Mouse (Mus musculus) forebrain, embryonic 12.5 days (tissue): Measurements from ENCODE around the gene Agbl4. TPM values are rescaled to one million over a fixed set of nuclear protein-coding genes. Genes with fewer than 3 reads are reported as not detected.

Source experiments
- ATAC-seq: fragments of 200-750 bp; cut with Nextera tagmentation; 2 replicates; pipeline ENCODE4 v1.8.0; 2017; ENCODE audit warnings: moderate TSS enrichment; ENCODE audit not compliant: low FRiP score
- H3K27ac ChIP-seq: fragments of 300-500 bp; sonication (generic); 2 replicates; pipeline ENCODE4 v1.5.1; 2016; ENCODE audit warnings: mild to moderate bottlenecking
- H3K27me3 ChIP-seq: fragments of 300-500 bp; sonication (generic); 2 replicates; pipeline ENCODE4 v1.6.1; 2016; ENCODE audit warnings: mild to moderate bottlenecking
- H3K36me3 ChIP-seq: fragments of 300-500 bp; sonication (generic); replicated peaks from 2 replicates; pipeline ENCODE4 v1.6.1; 2016; ENCODE audit warnings: mild to moderate bottlenecking
- H3K4me1 ChIP-seq: fragments of 300-500 bp; sonication (generic); 2 replicates; pipeline ENCODE4 v1.6.1; 2016
- H3K4me2 ChIP-seq: fragments of 300-500 bp; sonication (generic); 2 replicates; pipeline ENCODE4 v1.6.1; 2016; ENCODE audit warnings: mild to moderate bottlenecking, moderate library complexity
- H3K4me3 ChIP-seq: fragments of 300-500 bp; sonication (generic); replicated peaks from 2 replicates; pipeline ENCODE4 v1.5.1; 2016; ENCODE audit warnings: mild to moderate bottlenecking
- H3K9ac ChIP-seq: fragments of 300-500 bp; sonication (generic); 2 replicates; pipeline ENCODE4 v1.6.1; 2016; ENCODE audit warnings: mild to moderate bottlenecking
- H3K9me3 ChIP-seq: fragments of 300-500 bp; sonication (generic); 2 replicates; pipeline ENCODE4 v1.6.1; 2016
- WGBS: fragments of 180-500 bp; shearing (Covaris S2); methylation state at CpG from one replicate; pipeline ENCODE4 v1.1.7; 2016; 5-methylcytosine and 5-hydroxymethylcytosine counted together
- polyA plus RNA-seq: library from polyadenylated mRNA; unstranded; fragments of >200 nt; fragmentation: Nextera tagmentation; extraction: Ambion mirVana; gene quantifications from 2 replicates; pipeline ENCODE4 v1.2.1, GENCODE M21; 2016

Gene Agbl4
- polyA plus RNA-seq, 1 experiment from 2014 or later = 1.9 TPM

GRCm38 (mm10) chr4:111444616-111445160 lies 1047.2 kb downstream of the Agbl4 start:
- peaks cover 43% of the 10 kb centered on the region for H3K27me3 ChIP-seq
- peak overlapping the region; percentile 59 for H3K27ac ChIP-seq
- H3K9me3 ChIP-seq = no peaks in the 10 kb centered on the region
- WGBS = 0% methylated on average over 1 of the region's 1 CpGs
- no peak overlapping the region for H3K4me2 ChIP-seq
- H3K4me3 ChIP-seq = no peak overlapping the region
- ATAC-seq = peak; percentile 50
- no peak overlapping the region for H3K9ac ChIP-seq
- peaks cover 30% of the 10 kb centered on the region for H3K4me1 ChIP-seq
- H3K36me3 ChIP-seq = peaks cover 11% of the 10 kb centered on the region

DNA sequence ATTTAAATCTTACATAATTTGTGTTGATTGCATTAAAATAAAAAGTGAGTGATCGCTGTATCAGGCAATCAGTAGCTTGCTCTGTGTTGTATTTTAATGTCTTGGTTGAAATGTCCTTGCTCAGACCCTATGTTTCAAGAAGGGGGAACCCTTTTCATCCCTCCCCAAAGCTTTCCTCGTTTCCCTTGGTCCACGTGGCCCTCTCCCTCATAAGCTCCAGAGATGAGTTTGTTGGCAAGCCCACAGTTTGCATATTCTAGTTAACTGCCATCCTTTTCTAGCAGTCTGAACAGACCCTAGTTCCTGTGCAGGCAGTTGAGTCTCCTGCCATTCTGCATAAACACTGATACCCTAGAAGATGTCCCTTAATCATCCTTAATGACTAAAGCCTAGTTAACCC lies 1050.5 kb downstream of the Agbl4 start:
- WGBS = 90% methylated on average over 3 of the region's 3 CpGs

GRCm38 (mm10) chr4:111448586-111448985 lies 1051.1 kb downstream of the Agbl4 start:
- H3K4me3 ChIP-seq = no peak overlapping the region
- peaks cover 16% of the 10 kb centered on the region for H3K4me1 ChIP-seq
- no peak for ATAC-seq
- H3K36me3 ChIP-seq = peaks cover 21% of the 10 kb centered on the region
- H3K9me3 ChIP-seq = no peaks in the 10 kb centered on the region
- H3K9ac ChIP-seq = no peak overlapping the region
- H3K27me3 ChIP-seq = peaks cover 19% of the 10 kb centered on the region
- over 99% methylated on average over 4 of the region's 4 CpGs for WGBS
- H3K27ac ChIP-seq = no peak overlapping the region
- no peak overlapping the region for H3K4me2 ChIP-seq

More for the DNA sequence above, 1050.5 kb downstream of the Agbl4 start:
- Histone ChIP-seq H3K4me2 (no peak overlapping the region), H3K36me3 (peaks cover 21% of the 10 kb centered on the region), H3K4me3 (no peak overlapping the region), H3K27me3 (peaks cover 23% of the 10 kb centered on the region), H3K9me3 (no peaks in the 10 kb centered on the region), H3K27ac (no peak overlapping the region), H3K9ac (no peak overlapping the region), H3K4me1 (peaks cover 22% of the 10 kb centered on the region)
- no peak for ATAC-seq

DNA sequence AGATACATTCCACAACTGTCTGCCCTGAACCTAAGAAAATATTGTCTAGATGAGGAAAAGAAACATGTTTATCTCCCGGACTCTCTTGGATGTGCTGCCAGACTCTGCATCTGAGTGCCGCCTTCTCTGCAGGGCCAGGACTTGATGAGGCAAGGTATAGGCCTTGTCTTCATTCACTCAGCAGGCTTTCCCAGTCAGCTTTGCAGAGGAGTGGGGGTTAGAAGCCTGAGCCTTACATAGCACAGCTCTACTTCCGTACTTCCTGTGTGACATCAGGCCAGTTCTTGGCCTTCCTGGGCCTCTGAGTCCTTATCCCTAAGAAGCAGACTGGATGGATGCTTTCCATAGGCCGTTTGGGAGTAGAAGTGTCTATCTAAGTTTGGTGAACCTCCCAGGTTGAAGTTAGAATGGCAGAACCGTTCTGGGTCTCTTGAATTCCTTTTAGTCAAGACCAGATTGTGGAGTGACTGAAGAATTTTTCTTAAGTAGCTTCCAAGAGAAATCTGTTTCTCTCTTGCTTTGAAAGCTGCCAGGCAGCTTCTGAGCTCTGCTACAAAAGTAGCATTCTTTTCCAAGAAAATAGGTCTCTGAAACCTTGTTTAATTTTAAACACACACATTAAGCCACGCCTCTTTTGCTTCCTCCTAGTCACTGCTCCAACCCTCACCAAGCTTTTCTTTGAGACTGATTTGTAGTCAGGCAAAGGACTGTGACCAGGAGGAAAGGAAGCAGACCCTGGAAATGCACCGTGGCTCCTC lies 1052.2 kb downstream of the Agbl4 start:
- peaks cover 19% of the 10 kb centered on the region for H3K27me3 ChIP-seq
- H3K4me1 ChIP-seq = peaks cover 5% of the 10 kb centered on the region
- no peaks in the 10 kb centered on the region for H3K9me3 ChIP-seq
- peaks cover 30% of the 10 kb centered on the region for H3K36me3 ChIP-seq
- no peak for ATAC-seq
- no peak overlapping the region for H3K4me2 ChIP-seq
- no peak overlapping the region for H3K9ac ChIP-seq
- H3K4me3 ChIP-seq = no peak overlapping the region
- 72% methylated on average over 7 of the region's 7 CpGs for WGBS
- H3K27ac ChIP-seq = no peak overlapping the region

GRCm38 (mm10) chr4:111451283-111451918 lies 1053.9 kb downstream of the Agbl4 start:
- Histone ChIP-seq H3K36me3 (peaks cover 43% of the 10 kb centered on the region), H3K4me3 (no peak overlapping the region), H3K27ac (no peak overlapping the region), H3K9ac (no peak overlapping the region), H3K4me2 (no peak overlapping the region), H3K4me1 (0 out of 2 replicates have a peak, but pooled peaks cover 2% of the 10 kb centered on the region), H3K27me3 (peaks cover 10% of the 10 kb centered on the region), H3K9me3 (no peaks in the 10 kb centered on the region)
- WGBS = 85% methylated on average over 7 of the region's 7 CpGs
- ATAC-seq = no peak

DNA sequence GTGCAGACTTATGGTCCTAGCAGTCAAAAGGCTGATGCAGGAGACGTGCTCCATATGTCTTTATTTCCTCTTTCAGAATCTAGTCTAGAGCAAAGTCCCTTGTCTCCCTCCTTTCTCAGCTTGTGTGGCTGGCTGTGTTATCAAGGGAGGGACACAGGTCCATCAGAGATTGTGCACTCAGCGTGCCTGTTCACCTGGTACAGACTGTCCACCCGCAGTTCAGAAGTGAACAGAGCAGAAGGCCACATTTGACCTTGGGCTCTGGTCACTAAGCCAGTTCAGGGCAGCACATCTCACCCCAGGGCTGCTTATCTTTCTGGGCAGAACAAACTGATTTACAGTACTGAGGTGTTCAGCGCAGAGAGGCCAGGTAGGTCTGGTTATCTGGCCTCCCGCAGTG lies 1054.7 kb downstream of the Agbl4 start:
- Histone ChIP-seq H3K36me3 (peaks cover 51% of the 10 kb centered on the region), H3K27me3 (0 out of 2 replicates have a peak, but pooled peaks cover 2% of the 10 kb centered on the region), H3K9ac (no peak overlapping the region), H3K4me2 (no peak overlapping the region), H3K9me3 (no peaks in the 10 kb centered on the region), H3K4me1 (0 out of 2 replicates have a peak, but pooled peaks cover 3% of the 10 kb centered on the region), H3K27ac (no peak overlapping the region), H3K4me3 (no peak overlapping the region)
- WGBS = 93% methylated on average over 5 of the region's 5 CpGs
- no peak for ATAC-seq

- 76% methylated on average over 3 of the region's 3 CpGs for WGBS
- H3K4me3 ChIP-seq = no peak overlapping the region
- 0 out of 2 replicates have a peak, but pooled peaks cover 3% of the 10 kb centered on the region for H3K4me1 ChIP-seq
- no peaks in the 10 kb centered on the region for H3K27me3 ChIP-seq
- H3K9ac ChIP-seq = no peak overlapping the region
- H3K36me3 ChIP-seq = peaks cover 55% of the 10 kb centered on the region
- no peak for ATAC-seq
- no peaks in the 10 kb centered on the region for H3K9me3 ChIP-seq
- no peak overlapping the region for H3K27ac ChIP-seq
- H3K4me2 ChIP-seq = no peak overlapping the region
Measured at GRCm38 (mm10) chr4:111453275-111453674, 1055.8 kb downstream of the Agbl4 start.

DNA sequence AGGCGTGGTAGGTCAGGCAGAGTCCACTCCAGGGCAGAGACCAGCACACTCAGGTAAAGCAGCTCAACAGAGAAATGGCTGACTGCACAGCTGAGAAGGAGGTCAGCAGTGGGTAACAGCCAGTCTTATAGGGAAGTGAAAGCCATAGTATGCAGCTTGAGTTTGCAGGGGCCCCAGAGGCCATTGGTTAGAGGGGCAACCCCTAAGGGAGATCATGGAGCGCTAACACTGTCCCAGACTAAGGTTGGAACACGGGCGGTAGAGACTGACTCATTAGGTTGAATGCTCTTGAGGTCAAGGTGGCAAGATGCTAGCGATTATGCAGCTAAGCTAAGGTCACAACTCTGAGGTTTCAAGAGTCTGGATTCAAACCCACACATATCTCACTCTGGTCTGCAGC lies 1058.2 kb downstream of the Agbl4 start:
- 0 out of 2 replicates have a peak, but pooled peaks have one; percentile 17 for ATAC-seq
- Histone ChIP-seq H3K27me3 (no peaks in the 10 kb centered on the region), H3K9ac (no peak overlapping the region), H3K36me3 (peaks cover 59% of the 10 kb centered on the region), H3K4me3 (no peak overlapping the region), H3K4me1 (0 out of 2 replicates have a peak, but pooled peaks cover 3% of the 10 kb centered on the region), H3K9me3 (no peaks in the 10 kb centered on the region), H3K27ac (no peak overlapping the region), H3K4me2 (no peak overlapping the region)
- WGBS = 92% methylated on average over 5 of the region's 5 CpGs

- WGBS = 67% methylated on average over 5 of the region's 5 CpGs
- H3K27ac ChIP-seq = no peak overlapping the region
- no peaks in the 10 kb centered on the region for H3K9me3 ChIP-seq
- no peak overlapping the region for H3K9ac ChIP-seq
- H3K4me2 ChIP-seq = no peak overlapping the region
- H3K36me3 ChIP-seq = peaks cover 57% of the 10 kb centered on the region
- no peaks in the 10 kb centered on the region for H3K27me3 ChIP-seq
- H3K4me3 ChIP-seq = no peak overlapping the region
- no peak for ATAC-seq
- 0 out of 2 replicates have a peak, but pooled peaks cover 3% of the 10 kb centered on the region for H3K4me1 ChIP-seq
Measured at GRCm38 (mm10) chr4:111457568-111457967, 1060.1 kb downstream of the Agbl4 start.

DNA sequence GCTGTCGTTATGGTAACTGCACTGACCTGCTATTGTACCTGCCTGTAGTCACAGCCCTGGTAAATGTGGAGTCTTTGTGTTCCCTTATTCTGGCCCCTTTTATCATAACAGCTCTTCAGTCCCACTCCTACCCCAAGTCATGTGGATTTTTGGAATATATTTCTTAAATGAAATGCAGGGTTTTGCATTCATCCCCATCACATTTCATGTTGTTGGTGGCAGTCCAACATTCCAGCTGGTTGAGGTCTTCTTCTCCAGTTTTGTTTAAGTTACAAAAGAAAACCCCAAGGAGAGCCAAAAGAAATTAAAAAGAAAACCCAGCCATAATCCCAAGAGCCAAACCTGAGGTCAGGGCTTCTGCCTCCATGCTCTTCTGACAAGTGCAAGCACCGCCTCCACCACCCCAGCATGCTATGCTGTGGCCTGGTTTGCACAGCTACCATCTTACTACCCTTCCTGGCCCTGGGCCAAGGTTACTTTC lies 1069.9 kb downstream of the Agbl4 start:
- WGBS = 85% methylated on average over 2 of the region's 2 CpGs
- no peak overlapping the region for H3K27ac ChIP-seq
- 0 out of 2 replicates have a peak, but pooled peaks cover 1% of the 10 kb centered on the region for H3K4me1 ChIP-seq
- ATAC-seq = no peak
- no peak overlapping the region for H3K4me2 ChIP-seq
- no peaks in the 10 kb centered on the region for H3K9me3 ChIP-seq
- H3K9ac ChIP-seq = no peak overlapping the region
- H3K4me3 ChIP-seq = no peak overlapping the region
- H3K27me3 ChIP-seq = no peaks in the 10 kb centered on the region
- no peaks in the 10 kb centered on the region for H3K36me3 ChIP-seq

GRCm38 (mm10) chr4:111467796-111468195 lies 1070.3 kb downstream of the Agbl4 start:
- H3K36me3 ChIP-seq = no peaks in the 10 kb centered on the region
- H3K9ac ChIP-seq = no peak overlapping the region
- no peak overlapping the region for H3K4me3 ChIP-seq
- H3K9me3 ChIP-seq = no peaks in the 10 kb centered on the region
- no peak overlapping the region for H3K4me2 ChIP-seq
- no peak for ATAC-seq
- no peak overlapping the region for H3K27ac ChIP-seq
- WGBS = 80% methylated on average over 4 of the region's 4 CpGs
- no peaks in the 10 kb centered on the region for H3K27me3 ChIP-seq
- 0 out of 2 replicates have a peak, but pooled peaks cover 4% of the 10 kb centered on the region for H3K4me1 ChIP-seq

- Histone ChIP-seq H3K4me2 (no peak overlapping the region), H3K4me3 (no peak overlapping the region), H3K9ac (no peak overlapping the region), H3K27me3 (peaks cover 7% of the 10 kb centered on the region; the same call in 1 of the 2 replicates), H3K27ac (no peak overlapping the region), H3K4me1 (peaks cover 4% of the 10 kb centered on the region; the same call in 1 of the 2 replicates), H3K36me3 (no peaks in the 10 kb centered on the region), H3K9me3 (no peaks in the 10 kb centered on the region)
- no peak for ATAC-seq
- WGBS = 84% methylated on average over 2 of the region's 2 CpGs
Measured at GRCm38 (mm10) chr4:111469847-111470246, 1072.4 kb downstream of the Agbl4 start.
